Mouse (Mus musculus) forebrain, embryonic 15.5 days (tissue): ENCODE results near the gene Esrrg. TPM values are rescaled to one million over a fixed set of nuclear protein-coding genes. Genes with fewer than 3 reads are reported as not detected.

ENCODE experiments used
- ATAC-seq: fragments of 200-750 bp; cut with Nextera tagmentation; replicated peaks from 2 replicates; pipeline ENCODE4 v1.8.0; 2017; ENCODE audit warnings: mild to moderate bottlenecking, moderate TSS enrichment, moderate library complexity
- H3K27ac ChIP-seq: fragments of 300-500 bp; sonication (generic); replicated peaks from 2 replicates; pipeline ENCODE4 v1.5.1; 2015; ENCODE audit warnings: mild to moderate bottlenecking, inconsistent platforms
- H3K27me3 ChIP-seq: fragments of 300-500 bp; sonication (generic); 2 replicates; pipeline ENCODE4 v1.6.1; 2015; ENCODE audit warnings: inconsistent platforms
- H3K36me3 ChIP-seq: fragments of 300-500 bp; sonication (generic); 2 replicates; pipeline ENCODE4 v1.6.1; 2015; ENCODE audit warnings: mild to moderate bottlenecking, inconsistent platforms
- H3K4me1 ChIP-seq: fragments of 300-500 bp; sonication (generic); 2 replicates; pipeline ENCODE4 v1.6.1; 2015; ENCODE audit warnings: inconsistent platforms
- H3K4me2 ChIP-seq: fragments of 300-500 bp; sonication (generic); replicated peaks from 2 replicates; pipeline ENCODE4 v1.6.1; 2015; ENCODE audit warnings: mild to moderate bottlenecking, inconsistent platforms
- H3K4me3 ChIP-seq: fragments of 300-500 bp; sonication (generic); 2 replicates; pipeline ENCODE4 v1.5.1; 2015; ENCODE audit warnings: mild to moderate bottlenecking, inconsistent platforms
- H3K9ac ChIP-seq: fragments of 300-500 bp; sonication (generic); replicated peaks from 2 replicates; pipeline ENCODE4 v1.6.1; 2015; ENCODE audit warnings: mild to moderate bottlenecking, inconsistent platforms
- H3K9me3 ChIP-seq: fragments of 300-500 bp; sonication (generic); 2 replicates; pipeline ENCODE4 v1.6.1; 2016; ENCODE audit warnings: inconsistent platforms
- WGBS: fragments of 180-500 bp; shearing (Covaris S2); methylation state at CpG from one replicate; pipeline ENCODE4 v1.1.7; 2015; ENCODE audit warnings: mixed read lengths; 5-methylcytosine and 5-hydroxymethylcytosine counted together
- polyA plus RNA-seq: library from polyadenylated mRNA; unstranded; fragments of >200 nt; fragmentation: Nextera tagmentation; extraction: Ambion mirVana; gene quantifications from 2 replicates; pipeline ENCODE4 v1.2.1, GENCODE M21; 2015

The Esrrg gene
- polyA plus RNA-seq, 1 experiment from 2014 or later = 9.9 TPM

GRCm38 (mm10) chr1:188125521-188126021 lies 517.0 kb downstream of the Esrrg start:
- Histone ChIP-seq H3K27me3 (no peaks in the 10 kb centered on the region), H3K9me3 (no peaks in the 10 kb centered on the region), H3K4me3 (no peak overlapping the region), H3K9ac (no peak overlapping the region), H3K4me1 (no peaks in the 10 kb centered on the region), H3K4me2 (no peak overlapping the region), H3K27ac (no peak overlapping the region), H3K36me3 (no peaks in the 10 kb centered on the region)
- 96% methylated on average over 6 of the region's 6 CpGs for WGBS
- no peak for ATAC-seq

- no peak overlapping the region for H3K4me3 ChIP-seq
- 56% methylated on average over 5 of the region's 5 CpGs for WGBS
- no peaks in the 10 kb centered on the region for H3K27me3 ChIP-seq
- no peaks in the 10 kb centered on the region for H3K36me3 ChIP-seq
- no peak for ATAC-seq
- peaks cover 9% of the 10 kb centered on the region for H3K4me1 ChIP-seq
- H3K9me3 ChIP-seq = no peaks in the 10 kb centered on the region
- H3K27ac ChIP-seq = no peak overlapping the region
- no peak overlapping the region for H3K4me2 ChIP-seq
- no peak overlapping the region for H3K9ac ChIP-seq
These were observed 527.5 kb downstream of the Esrrg start for GRCm38 (mm10) chr1:188136126-188136525.

- no peaks in the 10 kb centered on the region for H3K27me3 ChIP-seq
- no peak overlapping the region for H3K4me3 ChIP-seq
- H3K4me2 ChIP-seq = no peak overlapping the region
- peaks cover 12% of the 10 kb centered on the region for H3K4me1 ChIP-seq
- H3K9me3 ChIP-seq = no peaks in the 10 kb centered on the region
- H3K9ac ChIP-seq = no peak overlapping the region
- ATAC-seq = no peak
- WGBS = 12% methylated on average over 4 of the region's 4 CpGs
- H3K27ac ChIP-seq = no peak overlapping the region
- no peaks in the 10 kb centered on the region for H3K36me3 ChIP-seq
These were observed 530.9 kb downstream of the Esrrg start for GRCm38 (mm10) chr1:188139473-188139872.

- Histone ChIP-seq H3K4me3 (no peak overlapping the region), H3K4me2 (no peak overlapping the region), H3K4me1 (peaks cover 12% of the 10 kb centered on the region), H3K27ac (no peak overlapping the region), H3K9me3 (no peaks in the 10 kb centered on the region), H3K27me3 (no peaks in the 10 kb centered on the region), H3K9ac (no peak overlapping the region), H3K36me3 (no peaks in the 10 kb centered on the region)
- 54% methylated on average over 4 of the region's 4 CpGs for WGBS
- no peak for ATAC-seq
These were observed 531.6 kb downstream of the Esrrg start for GRCm38 (mm10) chr1:188140221-188140620.

GRCm38 (mm10) chr1:188147381-188148156 lies 539.0 kb downstream of the Esrrg start:
- Histone ChIP-seq H3K27me3 (peaks cover 4% of the 10 kb centered on the region; the same call in 1 of the 2 replicates), H3K4me3 (no peak overlapping the region), H3K9ac (no peak overlapping the region), H3K4me1 (peaks cover 20% of the 10 kb centered on the region), H3K4me2 (no peak overlapping the region), H3K9me3 (no peaks in the 10 kb centered on the region), H3K36me3 (no peaks in the 10 kb centered on the region), H3K27ac (peak overlapping the region; percentile 46)
- WGBS = 29% methylated on average over 12 of the region's 12 CpGs
- ATAC-seq = no peak

GRCm38 (mm10) chr1:188151066-188151465 lies 542.5 kb downstream of the Esrrg start:
- H3K4me1 ChIP-seq = peaks cover 30% of the 10 kb centered on the region
- ATAC-seq = no peak
- no peak overlapping the region for H3K9ac ChIP-seq
- H3K9me3 ChIP-seq = no peaks in the 10 kb centered on the region
- no peak overlapping the region for H3K4me3 ChIP-seq
- H3K36me3 ChIP-seq = no peaks in the 10 kb centered on the region
- no peak overlapping the region for H3K4me2 ChIP-seq
- 31% methylated on average over 8 of the region's 8 CpGs for WGBS
- H3K27me3 ChIP-seq = peaks cover 4% of the 10 kb centered on the region; the same call in 1 of the 2 replicates
- no peak overlapping the region for H3K27ac ChIP-seq

- no peak for ATAC-seq
- H3K4me3 ChIP-seq = no peak overlapping the region
- H3K4me2 ChIP-seq = no peak overlapping the region
- no peak overlapping the region for H3K27ac ChIP-seq
- peaks cover 23% of the 10 kb centered on the region for H3K4me1 ChIP-seq
- H3K9ac ChIP-seq = no peak overlapping the region
- no peaks in the 10 kb centered on the region for H3K36me3 ChIP-seq
- WGBS = 99% methylated on average over 2 of the region's 2 CpGs
- peaks cover 4% of the 10 kb centered on the region; the same call in 1 of the 2 replicates for H3K27me3 ChIP-seq
- H3K9me3 ChIP-seq = no peaks in the 10 kb centered on the region
These were observed 543.4 kb downstream of the Esrrg start for GRCm38 (mm10) chr1:188152011-188152410.

- Histone ChIP-seq H3K27me3 (peaks cover 4% of the 10 kb centered on the region; the same call in 1 of the 2 replicates), H3K36me3 (no peaks in the 10 kb centered on the region), H3K27ac (no peak overlapping the region), H3K9ac (no peak overlapping the region), H3K4me3 (no peak overlapping the region), H3K4me1 (peaks cover 10% of the 10 kb centered on the region), H3K4me2 (no peak overlapping the region), H3K9me3 (no peaks in the 10 kb centered on the region)
- ATAC-seq = no peak
- WGBS = 63% methylated on average over 2 of the region's 2 CpGs
These were observed 545.1 kb downstream of the Esrrg start for GRCm38 (mm10) chr1:188153665-188154064.

GRCm38 (mm10) chr1:188154466-188155110 lies 546.0 kb downstream of the Esrrg start:
- Histone ChIP-seq H3K36me3 (no peaks in the 10 kb centered on the region), H3K9me3 (no peaks in the 10 kb centered on the region), H3K4me2 (peak overlapping the region; percentile 42), H3K4me3 (peak overlapping the region; percentile 22), H3K27me3 (0 out of 2 replicates have a peak, but pooled peaks cover 4% of the 10 kb centered on the region), H3K4me1 (peaks cover 10% of the 10 kb centered on the region), H3K9ac (peak overlapping the region; percentile 13), H3K27ac (peak overlapping the region; percentile 22)
- ATAC-seq = peak; percentile 80
- 3% methylated on average over 14 of the region's 14 CpGs for WGBS

- WGBS = 50% methylated on average over 22 of the region's 22 CpGs
- no peaks in the 10 kb centered on the region for H3K36me3 ChIP-seq
- peak overlapping the region; percentile 42 for H3K4me2 ChIP-seq
- peaks cover 10% of the 10 kb centered on the region for H3K4me1 ChIP-seq
- no peaks in the 10 kb centered on the region for H3K27me3 ChIP-seq
- H3K9me3 ChIP-seq = no peaks in the 10 kb centered on the region
- no peak overlapping the region for H3K9ac ChIP-seq
- peak overlapping the region; percentile 22; the same call in 1 of the 2 replicates for H3K27ac ChIP-seq
- ATAC-seq = peak; percentile 62; the same call in 1 of the 2 replicates
- H3K4me3 ChIP-seq = peak overlapping the region; percentile 22; the same call in 1 of the 2 replicates
These were observed 546.7 kb downstream of the Esrrg start for GRCm38 (mm10) chr1:188155135-188155779.

- no peaks in the 10 kb centered on the region for H3K27me3 ChIP-seq
These were observed 547.9 kb downstream of the Esrrg start for GRCm38 (mm10) chr1:188156520-188156919.

More at GRCm38 (mm10) chr1:188156520-188156919, 547.9 kb downstream of the Esrrg start:
- Histone ChIP-seq H3K36me3 (no peaks in the 10 kb centered on the region), H3K4me2 (no peak overlapping the region), H3K9ac (no peak overlapping the region), H3K9me3 (no peaks in the 10 kb centered on the region), H3K27ac (no peak overlapping the region), H3K4me1 (peaks cover 10% of the 10 kb centered on the region), H3K4me3 (no peak overlapping the region)
- WGBS = 95% methylated on average over 5 of the region's 5 CpGs
- ATAC-seq = no peak
